Mouse (Mus musculus) adrenal gland, postnatal 25 days (tissue): ENCODE measurements around the gene Dnah12. TPM values are rescaled to one million over a fixed set of nuclear protein-coding genes. Genes with fewer than 3 reads are reported as not detected.
"Not testable (repeated sequence)": the region's sequence is repeated elsewhere in the genome, so short reads cannot be mapped to it uniquely, and the experiment has no call there.

Source experiments
- DNase-seq: peaks from one replicate; pipeline ENCODE4 v3.0.0; 2021; ENCODE audit warnings: mixed read lengths
- total RNA-seq: library from RNA; stranded (reverse); gene quantifications from 2 replicates; pipeline ENCODE4 v1.2.3, GENCODE M21; 2021

The Dnah12 gene
- total RNA-seq, 1 experiment from 2014 or later: not detected

- DNase-seq: not testable (repeated sequence)
These were observed 26.6 kb downstream of the Dnah12 start for GRCm38 (mm10) chr14:26719696-26720095.

GRCm38 (mm10) chr14:26724898-26725297 lies 31.8 kb downstream of the Dnah12 start:
- no peak for DNase-seq

- DNase-seq: no peak
These were observed 65.5 kb downstream of the Dnah12 start for GRCm38 (mm10) chr14:26758566-26758965.

- no peak for DNase-seq
These were observed 71.8 kb downstream of the Dnah12 start for GRCm38 (mm10) chr14:26764827-26765226.

GRCm38 (mm10) chr14:26768195-26768594 lies 75.1 kb downstream of the Dnah12 start:
- DNase-seq: no peak

- no peak for DNase-seq
These were observed 80.5 kb downstream of the Dnah12 start for GRCm38 (mm10) chr14:26773536-26773935.

- DNase-seq: no peak
These were observed 90.7 kb downstream of the Dnah12 start for GRCm38 (mm10) chr14:26783731-26784130.

GRCm38 (mm10) chr14:26785695-26786094 lies 92.6 kb downstream of the Dnah12 start:
- no peak for DNase-seq

GRCm38 (mm10) chr14:26794431-26794830 lies 101.4 kb downstream of the Dnah12 start:
- DNase-seq: no peak

- DNase-seq: no peak
These were observed 105.3 kb downstream of the Dnah12 start for GRCm38 (mm10) chr14:26798330-26798729.

GRCm38 (mm10) chr14:26799286-26799685 lies 106.2 kb downstream of the Dnah12 start:
- DNase-seq: no peak

- DNase-seq: no peak
These were observed 112.4 kb downstream of the Dnah12 start for GRCm38 (mm10) chr14:26805500-26805899.

- DNase-seq: no peak
These were observed 119.7 kb downstream of the Dnah12 start for GRCm38 (mm10) chr14:26812734-26813133.

GRCm38 (mm10) chr14:26813871-26814270 lies 120.8 kb downstream of the Dnah12 start:
- no peak for DNase-seq

- no peak for DNase-seq
These were observed 121.8 kb downstream of the Dnah12 start for GRCm38 (mm10) chr14:26814908-26815307.

- no peak for DNase-seq
These were observed 123.7 kb downstream of the Dnah12 start for GRCm38 (mm10) chr14:26816785-26817184.

- no peak for DNase-seq
These were observed 132.9 kb downstream of the Dnah12 start for GRCm38 (mm10) chr14:26826020-26826419.

GRCm38 (mm10) chr14:26853053-26853452 lies 160.0 kb downstream of the Dnah12 start:
- DNase-seq: no peak

GRCm38 (mm10) chr14:26854066-26854465 lies 161.0 kb downstream of the Dnah12 start:
- no peak for DNase-seq

GRCm38 (mm10) chr14:26858364-26858763 lies 165.3 kb downstream of the Dnah12 start:
- no peak for DNase-seq

- DNase-seq: no peak
These were observed 165.9 kb downstream of the Dnah12 start for GRCm38 (mm10) chr14:26859024-26859423.

GRCm38 (mm10) chr14:26867356-26867755 lies 174.3 kb downstream of the Dnah12 start:
- DNase-seq: no peak

- no peak for DNase-seq
These were observed 175.2 kb downstream of the Dnah12 start for GRCm38 (mm10) chr14:26868299-26868698.

- DNase-seq: no peak
These were observed 185.7 kb downstream of the Dnah12 start for GRCm38 (mm10) chr14:26878756-26879155.

GRCm38 (mm10) chr14:26879976-26880375 lies 186.9 kb downstream of the Dnah12 start:
- no peak for DNase-seq
